Mouse (Mus musculus) liver, embryonic 11.5 days (tissue): Measurements from ENCODE around the gene Cwc22. TPM values are rescaled to one million over a fixed set of nuclear protein-coding genes. Genes with fewer than 3 reads are reported as not detected.

Source experiments
- ATAC-seq: fragments of 200-750 bp; cut with Nextera tagmentation; replicated peaks from 2 replicates; pipeline ENCODE4 v1.8.0; 2017; ENCODE audit warnings: moderate number of reproducible peaks, mild to moderate bottlenecking, moderate TSS enrichment, moderate library complexity; ENCODE audit not compliant: low FRiP score
- DNase-seq: peaks from one replicate; pipeline ENCODE4 v3.0.0-alpha.2; 2017; ENCODE audit warnings: low spot score
- H3K27ac ChIP-seq: fragments of 300-500 bp; sonication (generic); 2 replicates; pipeline ENCODE4 v1.5.1; 2014; ENCODE audit warnings: mild to moderate bottlenecking, low read depth, low read length, control low read depth
- H3K27me3 ChIP-seq: fragments of 300-500 bp; sonication (generic); replicated peaks from 2 replicates; pipeline ENCODE4 v1.6.1; 2014; ENCODE audit warnings: low read length, mixed read lengths; ENCODE audit not compliant: control insufficient read depth, insufficient read depth
- H3K36me3 ChIP-seq: fragments of 300-500 bp; sonication (generic); 2 replicates; pipeline ENCODE4 v1.6.1; 2014; ENCODE audit warnings: mild to moderate bottlenecking, low read length, moderate library complexity, mixed read lengths; ENCODE audit not compliant: control insufficient read depth, insufficient read depth
- H3K4me1 ChIP-seq: fragments of 300-500 bp; sonication (generic); replicated peaks from 2 replicates; pipeline ENCODE4 v1.6.1; 2014; ENCODE audit warnings: low read length, mixed read lengths; ENCODE audit not compliant: control insufficient read depth, insufficient read depth
- H3K4me2 ChIP-seq: fragments of 300-500 bp; sonication (generic); 2 replicates; pipeline ENCODE4 v1.6.1; 2014; ENCODE audit warnings: mild to moderate bottlenecking, control low read depth, moderate library complexity
- H3K4me3 ChIP-seq: fragments of 300-500 bp; sonication (generic); 2 replicates; pipeline ENCODE4 v1.5.1; 2014; ENCODE audit warnings: low read depth, low read length, control low read depth
- H3K9ac ChIP-seq: fragments of 300-500 bp; sonication (generic); 2 replicates; pipeline ENCODE4 v1.6.1; 2014; ENCODE audit warnings: low read depth, low read length, control low read depth
- H3K9me3 ChIP-seq: fragments of 300-500 bp; sonication (generic); 2 replicates; pipeline ENCODE4 v1.6.1; 2016; ENCODE audit warnings: low read length, inconsistent platforms, mixed read lengths; ENCODE audit not compliant: control insufficient read depth
- WGBS: fragments of 180-500 bp; shearing (Covaris S2); extraction: QIAGEN DNeasy Blood & Tissue Kit; methylation state at CpG from one replicate; pipeline ENCODE4 v1.1.7; 2014; 5-methylcytosine and 5-hydroxymethylcytosine counted together
- polyA plus RNA-seq: library from polyadenylated mRNA; unstranded; fragments of >200 nt; fragmentation: Nextera tagmentation; extraction: Ambion mirVana; gene quantifications from 2 replicates; pipeline ENCODE4 v1.2.1, GENCODE M21; 2014

Gene Cwc22
- polyA plus RNA-seq, 1 experiment from 2014 or later: 35.1 TPM

DNA sequence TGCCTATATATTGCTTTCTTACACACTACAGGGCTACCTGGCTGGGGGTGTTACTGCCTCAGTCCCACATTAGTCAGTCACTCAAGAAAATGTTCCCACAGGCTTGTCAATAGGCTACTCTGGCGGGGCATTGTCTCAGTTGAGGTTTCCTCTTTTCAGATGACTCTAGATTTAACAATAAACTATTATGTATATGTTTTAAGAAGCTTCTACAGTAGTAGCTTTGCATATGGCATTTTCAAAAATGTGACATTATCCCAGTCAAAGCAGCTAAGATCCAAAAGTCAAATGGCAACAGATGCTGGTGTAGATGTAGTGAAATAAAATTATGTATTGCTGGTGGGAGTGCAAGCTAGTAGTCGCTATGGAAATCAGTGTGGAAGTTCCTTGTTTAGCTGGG lies 27.1 kb upstream of the Cwc22 start:
- no peaks in the 10 kb centered on the region for H3K27me3 ChIP-seq
- DNase-seq (no peak), ATAC-seq (no peak)
- H3K4me1 ChIP-seq: no peaks in the 10 kb centered on the region
- 71% methylated on average over 2 of the region's 2 CpGs for WGBS
- H3K4me2 ChIP-seq: no peak overlapping the region
- no peak overlapping the region for H3K9ac ChIP-seq
- H3K36me3 ChIP-seq: no peaks in the 10 kb centered on the region
- no peak overlapping the region for H3K4me3 ChIP-seq
- H3K27ac ChIP-seq: no peak overlapping the region
- peaks cover 3% of the 10 kb centered on the region for H3K9me3 ChIP-seq

DNA sequence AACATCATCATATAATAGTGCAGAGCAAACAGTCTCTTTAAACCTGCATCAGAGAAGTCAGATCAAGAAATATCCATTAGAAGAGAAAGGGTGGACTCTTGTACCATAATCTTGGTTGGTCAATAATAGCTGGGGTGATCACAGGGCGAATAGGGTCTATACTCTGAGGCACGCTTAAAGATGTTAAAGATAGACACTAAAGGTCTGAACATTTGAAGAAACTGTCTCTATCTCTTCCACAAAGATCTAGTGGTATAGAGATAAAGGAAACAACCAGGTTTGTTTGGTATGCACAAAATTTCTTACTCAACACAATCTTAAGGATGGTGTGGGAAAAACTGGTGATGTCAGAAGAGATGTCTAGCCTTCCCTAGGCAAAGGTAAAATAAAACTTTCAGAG lies 26.4 kb upstream of the Cwc22 start:
- Histone ChIP-seq H3K36me3 (no peaks in the 10 kb centered on the region), H3K27ac (no peak overlapping the region), H3K4me2 (no peak overlapping the region), H3K9me3 (no peaks in the 10 kb centered on the region; the same call in 1 of the 2 replicates), H3K27me3 (no peaks in the 10 kb centered on the region), H3K9ac (no peak overlapping the region), H3K4me3 (no peak overlapping the region), H3K4me1 (no peaks in the 10 kb centered on the region)
- ATAC-seq (no peak), DNase-seq (no peak)
- WGBS: 80% methylated on average over 2 of the region's 2 CpGs

DNA sequence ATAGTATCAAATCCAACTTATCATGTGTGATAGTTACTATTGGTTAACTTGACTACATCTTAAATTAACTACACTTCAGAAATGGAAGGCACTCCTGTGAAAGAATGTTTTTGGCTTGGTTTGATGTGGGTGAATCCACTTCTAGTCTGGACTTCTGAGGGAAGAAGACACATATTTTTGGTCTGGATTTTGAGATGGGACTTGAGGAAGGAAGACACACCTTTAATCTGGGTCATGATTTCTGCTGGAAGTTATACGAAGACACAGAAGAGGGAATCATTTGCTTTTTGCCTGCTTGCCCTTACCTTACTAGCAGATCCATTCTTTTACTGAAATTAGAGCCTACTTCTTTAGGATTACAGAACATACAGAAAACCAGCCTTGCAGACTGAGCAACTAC lies 25.7 kb upstream of the Cwc22 start:
- ATAC-seq: no peak
- H3K36me3 ChIP-seq: no peaks in the 10 kb centered on the region
- no peaks in the 10 kb centered on the region; the same call in 1 of the 2 replicates for H3K9me3 ChIP-seq
- no peaks in the 10 kb centered on the region for H3K4me1 ChIP-seq
- no peak overlapping the region for H3K4me2 ChIP-seq
- H3K27me3 ChIP-seq: no peaks in the 10 kb centered on the region
- H3K27ac ChIP-seq: no peak overlapping the region
- no peak overlapping the region for H3K4me3 ChIP-seq
- no peak for DNase-seq
- WGBS: 76% methylated on average over 1 of the region's 1 CpGs
- no peak overlapping the region for H3K9ac ChIP-seq

DNA sequence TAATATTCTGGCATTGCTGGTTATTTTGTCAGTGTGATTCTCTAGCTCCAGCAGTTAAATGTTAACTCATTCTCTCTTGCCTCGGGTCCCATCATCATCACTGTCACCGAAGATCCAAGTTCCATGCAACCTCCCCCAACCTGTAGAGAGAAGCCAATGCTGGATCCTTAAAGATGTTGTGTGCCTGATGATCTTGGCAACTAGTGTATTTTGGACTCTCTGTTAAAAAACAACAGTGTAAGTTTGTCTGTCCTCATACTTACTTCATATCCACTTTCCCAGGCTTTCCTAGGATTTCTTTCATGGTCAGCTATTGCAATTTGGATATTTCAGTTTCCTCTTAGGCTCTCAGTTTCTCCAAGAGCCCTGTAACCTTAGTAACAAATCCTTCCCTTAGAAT lies 25.2 kb upstream of the Cwc22 start:
- ATAC-seq: no peak
- no peak overlapping the region for H3K9ac ChIP-seq
- no peaks in the 10 kb centered on the region for H3K9me3 ChIP-seq
- H3K4me3 ChIP-seq: no peak overlapping the region
- no peak for DNase-seq
- no peak overlapping the region for H3K27ac ChIP-seq
- H3K36me3 ChIP-seq: no peaks in the 10 kb centered on the region
- H3K4me2 ChIP-seq: no peak overlapping the region
- 66% methylated on average over 2 of the region's 2 CpGs for WGBS
- no peaks in the 10 kb centered on the region for H3K4me1 ChIP-seq
- no peaks in the 10 kb centered on the region for H3K27me3 ChIP-seq

DNA sequence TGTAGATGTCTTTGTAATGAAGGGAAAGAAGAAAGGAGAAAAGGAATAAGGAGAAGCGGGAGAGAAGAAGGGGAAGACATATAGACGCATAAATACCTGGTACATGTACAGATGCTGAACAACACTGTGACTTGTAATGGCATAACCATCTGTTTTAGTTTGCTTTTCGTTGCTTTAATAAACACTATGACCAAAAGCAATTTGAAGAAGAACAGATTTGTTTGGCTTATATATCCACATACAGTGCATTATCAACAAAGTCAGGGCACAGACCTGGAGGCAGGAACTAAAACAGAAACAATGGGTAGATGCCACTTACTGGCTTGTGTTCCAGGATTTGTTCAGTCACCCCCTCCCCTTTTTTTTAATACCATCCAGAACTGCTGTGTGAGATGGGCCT lies 24.4 kb upstream of the Cwc22 start:
- Histone ChIP-seq H3K4me3 (no peak overlapping the region), H3K9ac (no peak overlapping the region), H3K27ac (no peak overlapping the region), H3K27me3 (no peaks in the 10 kb centered on the region), H3K4me2 (no peak overlapping the region), H3K36me3 (no peaks in the 10 kb centered on the region), H3K9me3 (no peaks in the 10 kb centered on the region), H3K4me1 (no peaks in the 10 kb centered on the region)
- DNase-seq (no peak), ATAC-seq (no peak)
- 77% methylated on average over 3 of the region's 3 CpGs for WGBS

GRCm38 (mm10) chr2:77969956-77970355 lies 23.8 kb upstream of the Cwc22 start:
- WGBS: 96% methylated on average over 4 of the region's 4 CpGs
- Histone ChIP-seq H3K36me3 (no peaks in the 10 kb centered on the region), H3K9ac (no peak overlapping the region), H3K27me3 (no peaks in the 10 kb centered on the region), H3K4me1 (no peaks in the 10 kb centered on the region), H3K9me3 (no peaks in the 10 kb centered on the region), H3K4me3 (no peak overlapping the region), H3K4me2 (no peak overlapping the region), H3K27ac (no peak overlapping the region)
- no peak for DNase-seq
- ATAC-seq: no peak

- WGBS: 86% methylated on average over 3 of the region's 3 CpGs
- no peak overlapping the region for H3K9ac ChIP-seq
- no peak overlapping the region for H3K27ac ChIP-seq
- H3K9me3 ChIP-seq: no peaks in the 10 kb centered on the region
- no peak overlapping the region for H3K4me2 ChIP-seq
- no peak for DNase-seq
- no peak overlapping the region for H3K4me3 ChIP-seq
- ATAC-seq: no peak
- no peaks in the 10 kb centered on the region for H3K27me3 ChIP-seq
- H3K36me3 ChIP-seq: no peaks in the 10 kb centered on the region
- no peaks in the 10 kb centered on the region for H3K4me1 ChIP-seq
Measured at GRCm38 (mm10) chr2:77962450-77963193, 16.4 kb upstream of the Cwc22 start.

- DNase-seq (no peak), ATAC-seq (no peak)
- Histone ChIP-seq H3K4me2 (no peak overlapping the region), H3K9me3 (no peaks in the 10 kb centered on the region), H3K27me3 (no peaks in the 10 kb centered on the region), H3K9ac (no peak overlapping the region), H3K4me3 (no peak overlapping the region), H3K27ac (no peak overlapping the region), H3K36me3 (no peaks in the 10 kb centered on the region), H3K4me1 (no peaks in the 10 kb centered on the region)
- 76% methylated on average over 1 of the region's 1 CpGs for WGBS
Measured at GRCm38 (mm10) chr2:77961256-77961655, 15.1 kb upstream of the Cwc22 start.

GRCm38 (mm10) chr2:77960711-77961110 lies 14.5 kb upstream of the Cwc22 start:
- no peak overlapping the region for H3K9ac ChIP-seq
- H3K9me3 ChIP-seq: no peaks in the 10 kb centered on the region
- no peak for DNase-seq
- 75% methylated on average over 3 of the region's 3 CpGs for WGBS
- no peaks in the 10 kb centered on the region for H3K4me1 ChIP-seq
- no peaks in the 10 kb centered on the region for H3K27me3 ChIP-seq
- no peak overlapping the region for H3K4me2 ChIP-seq
- no peak overlapping the region for H3K4me3 ChIP-seq
- no peak overlapping the region for H3K27ac ChIP-seq
- no peaks in the 10 kb centered on the region for H3K36me3 ChIP-seq
- ATAC-seq: no peak
